Mouse (Mus musculus) ES-E14 (cell line): ENCODE results near the gene Gfi1.

Experiments
- CHD2 ChIP-seq: IDR thresholded peaks from 2 replicates; pipeline ENCODE4 v1.6.1; 2014; ENCODE audit warnings: mild to moderate bottlenecking, low read depth, low read length, inconsistent platforms
- ZC3H11A ChIP-seq: IDR thresholded peaks from 2 replicates; pipeline ENCODE4 v1.6.1; 2012; ENCODE audit warnings: low read depth, mild to moderate bottlenecking, inconsistent platforms, low read length, borderline replicate concordance

GRCm38 (mm10) chr5:107731408-107731807 lies 5.6 kb upstream of the Gfi1 start:
- TF ChIP-seq ZC3H11A (no peak), CHD2 (no peak)
